Mouse (Mus musculus): ENCODE results near the gene Id3. TPM values are rescaled to one million over a fixed set of nuclear protein-coding genes. Genes with fewer than 3 reads are reported as not detected.

The Id3 gene
- polyA plus RNA-seq, 1 experiment from 2014 or later: 411 TPM

GRCm38 (mm10) chr4:136148342-136149044 lies 5.2 kb downstream of the Id3 start:
- peak overlapping the region; percentile 75; the same call in 1 of the 2 replicates for H3K9ac ChIP-seq (ENCODE audit: low read depth, low read length)
- H3K36me3 ChIP-seq (ENCODE audit: control insufficient read depth, insufficient read depth, low read length): no peaks in the 10 kb centered on the region
- H3K9me3 ChIP-seq (replicated peaks; ENCODE audit: control insufficient read depth, low read length): no peaks in the 10 kb centered on the region
- H3K4me1 ChIP-seq (ENCODE audit: control insufficient read depth, insufficient read depth, low read length): peaks cover 28% of the 10 kb centered on the region; the same call in 1 of the 2 replicates
- peak overlapping the region; percentile 36 for H3K4me3 ChIP-seq (ENCODE audit: low read depth, low read length)
- H3K4me2 ChIP-seq: peak overlapping the region; percentile 76
- peak; percentile 0; the same call in 1 of the 2 replicates for ATAC-seq (replicated peaks; ENCODE audit: insufficient number of reproducible peaks, low FRiP score, low TSS enrichment)
- peaks cover 6% of the 10 kb centered on the region; the same call in 1 of the 2 replicates for H3K27me3 ChIP-seq (ENCODE audit: control insufficient read depth, insufficient read depth, low read length)
- WGBS (ENCODE audit: insufficient replicate concordance): 5% methylated on average over 31 of the region's 31 CpGs
- H3K27ac ChIP-seq (ENCODE audit: low read depth, low read length): peak overlapping the region; percentile 97

DNA sequence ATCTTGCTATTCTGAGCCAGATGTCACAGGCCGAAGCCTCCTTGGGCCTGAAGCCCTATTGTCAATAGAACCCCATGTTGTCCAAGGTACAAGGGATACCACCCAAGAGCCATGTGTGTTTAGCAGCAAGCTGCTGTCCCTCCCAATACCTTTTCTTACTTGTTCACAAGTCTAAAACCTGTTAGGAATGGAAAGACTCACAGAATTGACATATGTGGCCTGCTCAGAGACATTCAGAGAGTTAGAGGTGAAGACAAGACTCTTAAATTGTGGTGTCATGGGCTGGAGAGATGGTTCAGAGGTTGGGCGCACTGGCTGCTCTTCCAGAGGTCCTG lies 5.7 kb downstream of the Id3 start:
- no peak for ATAC-seq (replicated peaks; ENCODE audit: insufficient number of reproducible peaks, low FRiP score, low TSS enrichment)
- H3K4me2 ChIP-seq: no peak overlapping the region
- H3K36me3 ChIP-seq (ENCODE audit: control insufficient read depth, insufficient read depth, low read length): no peaks in the 10 kb centered on the region
- 77% methylated on average over 2 of the region's 2 CpGs for WGBS (ENCODE audit: insufficient replicate concordance)
- H3K4me1 ChIP-seq (ENCODE audit: control insufficient read depth, insufficient read depth, low read length): peaks cover 28% of the 10 kb centered on the region; the same call in 1 of the 2 replicates
- no peaks in the 10 kb centered on the region for H3K9me3 ChIP-seq (replicated peaks; ENCODE audit: control insufficient read depth, low read length)
- H3K9ac ChIP-seq (ENCODE audit: low read depth, low read length): no peak overlapping the region
- peak overlapping the region; percentile 97 for H3K27ac ChIP-seq (ENCODE audit: low read depth, low read length)
- no peak overlapping the region for H3K4me3 ChIP-seq (ENCODE audit: low read depth, low read length)
- H3K27me3 ChIP-seq (ENCODE audit: control insufficient read depth, insufficient read depth, low read length): peaks cover 6% of the 10 kb centered on the region; the same call in 1 of the 2 replicates

GRCm38 (mm10) chr4:136149734-136150133 lies 6.4 kb downstream of the Id3 start:
- H3K4me1 ChIP-seq (ENCODE audit: control insufficient read depth, insufficient read depth, low read length): peaks cover 24% of the 10 kb centered on the region; the same call in 1 of the 2 replicates
- no peaks in the 10 kb centered on the region for H3K36me3 ChIP-seq (ENCODE audit: control insufficient read depth, insufficient read depth, low read length)
- 38% methylated on average over 3 of the region's 3 CpGs for WGBS (ENCODE audit: insufficient replicate concordance)
- H3K9me3 ChIP-seq (replicated peaks; ENCODE audit: control insufficient read depth, low read length): no peaks in the 10 kb centered on the region
- no peak overlapping the region for H3K4me3 ChIP-seq (ENCODE audit: low read depth, low read length)
- no peak overlapping the region for H3K9ac ChIP-seq (ENCODE audit: low read depth, low read length)
- no peak overlapping the region for H3K27ac ChIP-seq (ENCODE audit: low read depth, low read length)
- no peak overlapping the region for H3K4me2 ChIP-seq
- no peak for ATAC-seq (replicated peaks; ENCODE audit: insufficient number of reproducible peaks, low FRiP score, low TSS enrichment)
- peaks cover 6% of the 10 kb centered on the region; the same call in 1 of the 2 replicates for H3K27me3 ChIP-seq (ENCODE audit: control insufficient read depth, insufficient read depth, low read length)

GRCm38 (mm10) chr4:136150596-136150995 lies 7.3 kb downstream of the Id3 start:
- H3K4me3 ChIP-seq (ENCODE audit: low read depth, low read length): no peak overlapping the region
- no peak for ATAC-seq (replicated peaks; ENCODE audit: insufficient number of reproducible peaks, low FRiP score, low TSS enrichment)
- no peaks in the 10 kb centered on the region for H3K36me3 ChIP-seq (ENCODE audit: control insufficient read depth, insufficient read depth, low read length)
- no peak overlapping the region for H3K4me2 ChIP-seq
- H3K27me3 ChIP-seq (ENCODE audit: control insufficient read depth, insufficient read depth, low read length): peaks cover 6% of the 10 kb centered on the region; the same call in 1 of the 2 replicates
- H3K9me3 ChIP-seq (replicated peaks; ENCODE audit: control insufficient read depth, low read length): no peaks in the 10 kb centered on the region
- H3K9ac ChIP-seq (ENCODE audit: low read depth, low read length): no peak overlapping the region
- 58% methylated on average over 4 of the region's 4 CpGs for WGBS (ENCODE audit: insufficient replicate concordance)
- H3K27ac ChIP-seq (ENCODE audit: low read depth, low read length): no peak overlapping the region
- peaks cover 24% of the 10 kb centered on the region; the same call in 1 of the 2 replicates for H3K4me1 ChIP-seq (ENCODE audit: control insufficient read depth, insufficient read depth, low read length)

- ATAC-seq (replicated peaks; ENCODE audit: insufficient number of reproducible peaks, low FRiP score, low TSS enrichment): no peak
- Histone ChIP-seq H3K9ac (ENCODE audit: low read depth, low read length) (no peak overlapping the region), H3K27ac (ENCODE audit: low read depth, low read length) (no peak overlapping the region), H3K4me2 (no peak overlapping the region), H3K4me3 (ENCODE audit: low read depth, low read length) (no peak overlapping the region), H3K4me1 (ENCODE audit: control insufficient read depth, insufficient read depth, low read length) (peaks cover 6% of the 10 kb centered on the region; the same call in 1 of the 2 replicates), H3K9me3 (replicated peaks; ENCODE audit: control insufficient read depth, low read length) (no peaks in the 10 kb centered on the region), H3K36me3 (ENCODE audit: control insufficient read depth, insufficient read depth, low read length) (no peaks in the 10 kb centered on the region), H3K27me3 (ENCODE audit: control insufficient read depth, insufficient read depth, low read length) (no peaks in the 10 kb centered on the region)
- 82% methylated on average over 4 of the region's 4 CpGs for WGBS (ENCODE audit: insufficient replicate concordance)
Observed at GRCm38 (mm10) chr4:136152821-136153220, 9.5 kb downstream of the Id3 start.

DNA sequence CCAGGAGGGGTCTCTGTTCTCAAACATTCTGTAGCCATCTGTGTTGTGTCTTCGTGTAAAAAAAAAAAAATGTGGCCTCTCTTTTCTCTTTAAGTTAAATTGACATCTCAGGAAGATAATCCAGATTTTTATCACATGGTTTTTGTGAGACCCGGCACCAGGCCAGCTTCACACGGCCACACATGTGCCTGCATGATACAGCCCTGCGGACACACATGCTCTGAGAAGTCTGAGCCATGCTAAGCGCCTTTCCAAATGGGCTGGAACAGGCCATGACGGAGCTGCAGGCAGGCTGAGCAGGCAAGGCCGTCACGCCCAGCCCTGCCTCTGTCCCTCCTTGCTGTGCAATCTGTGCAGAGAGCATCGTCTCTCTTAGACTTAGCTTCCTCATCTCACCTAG lies 11.2 kb downstream of the Id3 start:
- H3K9ac ChIP-seq (ENCODE audit: low read depth, low read length): no peak overlapping the region
- no peaks in the 10 kb centered on the region for H3K27me3 ChIP-seq (ENCODE audit: control insufficient read depth, insufficient read depth, low read length)
- no peaks in the 10 kb centered on the region for H3K4me1 ChIP-seq (ENCODE audit: control insufficient read depth, insufficient read depth, low read length)
- WGBS (ENCODE audit: insufficient replicate concordance): 59% methylated on average over 9 of the region's 9 CpGs
- H3K36me3 ChIP-seq (ENCODE audit: control insufficient read depth, insufficient read depth, low read length): no peaks in the 10 kb centered on the region
- no peaks in the 10 kb centered on the region for H3K9me3 ChIP-seq (replicated peaks; ENCODE audit: control insufficient read depth, low read length)
- H3K4me2 ChIP-seq: no peak overlapping the region
- no peak overlapping the region for H3K27ac ChIP-seq (ENCODE audit: low read depth, low read length)
- no peak for ATAC-seq (replicated peaks; ENCODE audit: insufficient number of reproducible peaks, low FRiP score, low TSS enrichment)
- no peak overlapping the region for H3K4me3 ChIP-seq (ENCODE audit: low read depth, low read length)

GRCm38 (mm10) chr4:136158498-136158897 lies 15.2 kb downstream of the Id3 start:
- Histone ChIP-seq H3K36me3 (ENCODE audit: control insufficient read depth, insufficient read depth, low read length) (no peaks in the 10 kb centered on the region), H3K27me3 (ENCODE audit: control insufficient read depth, insufficient read depth, low read length) (no peaks in the 10 kb centered on the region), H3K4me1 (ENCODE audit: control insufficient read depth, insufficient read depth, low read length) (no peaks in the 10 kb centered on the region), H3K9me3 (replicated peaks; ENCODE audit: control insufficient read depth, low read length) (no peaks in the 10 kb centered on the region), H3K9ac (ENCODE audit: low read depth, low read length) (no peak overlapping the region), H3K4me3 (ENCODE audit: low read depth, low read length) (no peak overlapping the region), H3K27ac (ENCODE audit: low read depth, low read length) (no peak overlapping the region), H3K4me2 (no peak overlapping the region)
- 70% methylated on average over 6 of the region's 6 CpGs for WGBS (ENCODE audit: insufficient replicate concordance)
- no peak for ATAC-seq (replicated peaks; ENCODE audit: insufficient number of reproducible peaks, low FRiP score, low TSS enrichment)

DNA sequence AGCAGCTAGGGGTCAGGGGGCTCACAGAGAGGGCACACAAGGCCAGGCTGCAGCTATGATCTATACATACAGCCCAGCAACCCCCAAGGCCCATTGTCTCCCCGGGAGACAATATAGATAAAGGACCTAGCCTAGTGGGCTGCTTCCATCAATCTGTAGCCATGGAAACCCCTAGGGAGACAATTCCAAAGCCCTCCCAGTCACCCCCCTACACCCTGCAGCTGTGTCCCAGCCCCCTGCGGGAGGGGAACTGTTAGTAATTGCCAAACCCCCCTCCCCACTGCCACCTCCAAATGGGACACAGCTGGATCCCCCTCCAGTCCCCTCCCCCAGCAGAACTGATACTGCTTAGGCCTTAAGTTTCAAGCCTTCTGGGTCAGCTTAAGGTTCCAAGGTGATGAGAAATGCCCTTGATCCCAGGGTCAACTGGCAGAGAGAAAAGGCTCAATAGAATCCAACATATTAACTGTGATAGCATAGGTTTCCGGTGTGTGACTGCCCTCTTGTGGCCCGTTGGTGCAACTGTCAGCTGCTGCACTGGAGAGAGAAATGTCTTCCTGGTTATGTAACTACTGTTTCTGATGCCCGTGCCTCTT lies 16.6 kb downstream of the Id3 start:
- H3K27me3 ChIP-seq (ENCODE audit: control insufficient read depth, insufficient read depth, low read length): no peaks in the 10 kb centered on the region
- WGBS (ENCODE audit: insufficient replicate concordance): 11% methylated on average over 5 of the region's 5 CpGs
- ATAC-seq (replicated peaks; ENCODE audit: insufficient number of reproducible peaks, low FRiP score, low TSS enrichment): peak; percentile 25; the same call in 1 of the 2 replicates
- 0 out of 2 replicates have a peak overlapping the region, but pooled peaks have one; percentile 22 for H3K9ac ChIP-seq (ENCODE audit: low read depth, low read length)
- H3K4me1 ChIP-seq (ENCODE audit: control insufficient read depth, insufficient read depth, low read length): no peaks in the 10 kb centered on the region
- no peaks in the 10 kb centered on the region for H3K9me3 ChIP-seq (replicated peaks; ENCODE audit: control insufficient read depth, low read length)
- H3K4me3 ChIP-seq (ENCODE audit: low read depth, low read length): no peak overlapping the region
- H3K27ac ChIP-seq (ENCODE audit: low read depth, low read length): no peak overlapping the region
- no peaks in the 10 kb centered on the region for H3K36me3 ChIP-seq (ENCODE audit: control insufficient read depth, insufficient read depth, low read length)
- no peak overlapping the region; the same call in 1 of the 2 replicates for H3K4me2 ChIP-seq
